Mouse (Mus musculus): ENCODE measurements around the gene Paqr9. TPM values are rescaled to one million over a fixed set of nuclear protein-coding genes. Genes with fewer than 3 reads are reported as not detected.
A peak's percentile ranks its signal among the peaks of the same experiment; 100 is the strongest.

Paqr9 gene
- polyA plus RNA-seq, 1 experiment: 39.3 TPM

DNA sequence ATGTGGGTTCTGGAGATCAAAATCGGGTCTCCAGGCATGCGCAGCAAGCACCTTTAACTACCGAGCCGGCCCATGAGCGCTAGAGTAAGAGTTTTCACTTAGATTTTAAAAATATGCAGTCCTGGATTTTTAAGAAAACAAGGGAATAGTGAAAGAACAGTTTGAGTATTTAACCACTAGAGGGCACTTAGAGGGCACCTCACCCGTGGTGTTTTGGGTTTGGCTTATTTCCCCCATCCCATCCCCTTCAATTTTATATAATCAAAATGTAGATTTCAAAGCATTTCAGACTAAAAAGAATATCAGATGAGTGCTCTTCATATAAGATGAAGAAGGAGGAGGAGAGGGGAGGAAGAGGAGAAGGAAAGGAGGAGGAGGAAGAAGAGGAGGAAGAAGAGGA is 25.6 kb upstream of the Paqr9 start:
- Histone ChIP-seq H3K4me1 (ENCODE audit: control insufficient read depth, insufficient read depth, insufficient read length, low read length) (no peaks in the 10 kb centered on the region), H3K4me3 (ENCODE audit: insufficient read depth, low read depth, low read length) (no peak overlapping the region), H3K27ac (replicated peaks; ENCODE audit: low read depth, low read length) (no peak overlapping the region)

DNA sequence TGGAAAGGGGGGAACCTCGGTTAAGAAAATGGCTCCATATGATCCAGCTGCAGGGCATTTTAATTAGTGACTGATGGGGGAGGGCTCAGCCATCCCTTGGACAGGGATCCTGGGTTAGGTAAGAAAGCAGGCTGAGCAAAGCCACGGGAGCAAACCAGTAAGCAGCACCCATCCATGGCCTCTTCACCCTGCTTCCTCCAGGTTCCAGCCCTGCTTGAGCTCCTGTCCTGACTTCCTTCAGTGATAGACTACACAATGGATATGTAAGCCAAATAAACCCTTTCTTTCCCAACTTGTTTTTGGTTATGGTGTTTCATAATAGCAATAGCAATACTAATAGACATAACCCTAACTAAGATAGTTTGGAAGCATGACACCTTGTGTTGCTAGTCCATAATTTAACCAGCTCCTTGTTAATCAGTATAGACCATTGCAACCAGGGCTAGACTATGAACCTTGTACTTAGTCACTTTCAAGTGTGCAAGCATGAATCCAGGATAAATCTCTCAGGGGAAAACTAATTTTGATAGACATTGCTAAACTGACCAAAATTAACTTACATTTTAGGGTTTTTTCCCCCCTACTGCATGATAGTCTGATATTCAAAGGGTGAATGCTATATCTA is 20.2 kb upstream of the Paqr9 start:
- H3K4me1 ChIP-seq (ENCODE audit: control insufficient read depth, insufficient read depth, insufficient read length, low read length): no peaks in the 10 kb centered on the region
- no peak overlapping the region for H3K4me3 ChIP-seq (ENCODE audit: insufficient read depth, low read depth, low read length)
- no peak overlapping the region for H3K27ac ChIP-seq (replicated peaks; ENCODE audit: low read depth, low read length)

DNA sequence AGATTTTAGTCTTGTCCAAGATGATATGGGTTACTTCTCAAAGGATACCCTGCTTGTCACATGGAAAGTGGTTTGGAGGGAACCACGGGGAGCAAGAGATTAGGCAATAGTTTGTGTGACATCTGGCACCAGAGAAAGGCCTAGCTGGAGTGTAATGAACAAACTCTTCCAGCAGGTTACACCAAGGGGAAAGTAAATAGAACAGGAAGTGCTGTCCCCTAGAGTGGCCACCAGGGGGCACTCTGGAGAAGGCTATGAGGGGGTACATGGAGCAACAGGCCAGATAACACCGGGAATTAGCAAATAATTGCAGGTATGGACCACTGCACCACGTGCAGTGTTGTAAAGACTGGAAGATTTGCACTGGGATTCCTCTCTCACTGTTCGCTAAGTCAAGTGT is 19.0 kb upstream of the Paqr9 start:
- Histone ChIP-seq H3K27ac (replicated peaks; ENCODE audit: low read depth, low read length) (no peak overlapping the region), H3K4me1 (ENCODE audit: control insufficient read depth, insufficient read depth, insufficient read length, low read length) (no peaks in the 10 kb centered on the region), H3K4me3 (ENCODE audit: insufficient read depth, low read depth, low read length) (no peak overlapping the region)

DNA sequence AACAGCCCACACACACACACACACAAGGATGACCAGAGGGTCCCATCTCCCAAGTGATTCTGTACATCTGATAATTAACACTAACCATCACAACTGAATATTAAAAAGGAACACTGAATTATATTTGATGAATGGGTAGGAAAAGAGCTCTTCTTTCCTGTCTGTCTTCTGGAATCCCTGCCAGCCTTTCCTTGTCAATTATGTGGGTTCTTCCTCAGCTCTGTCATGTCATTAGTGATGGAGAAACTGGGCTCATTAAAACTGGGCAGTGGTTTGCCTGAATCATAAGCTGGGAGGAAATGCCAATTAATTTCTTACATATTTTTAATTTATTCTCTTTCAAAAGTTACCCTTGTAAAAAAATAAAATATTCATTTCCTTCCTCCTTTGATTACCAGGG is 18.2 kb upstream of the Paqr9 start:
- Histone ChIP-seq H3K4me3 (ENCODE audit: insufficient read depth, low read depth, low read length) (no peak overlapping the region), H3K27ac (replicated peaks; ENCODE audit: low read depth, low read length) (no peak overlapping the region), H3K4me1 (ENCODE audit: control insufficient read depth, insufficient read depth, insufficient read length, low read length) (no peaks in the 10 kb centered on the region)

DNA sequence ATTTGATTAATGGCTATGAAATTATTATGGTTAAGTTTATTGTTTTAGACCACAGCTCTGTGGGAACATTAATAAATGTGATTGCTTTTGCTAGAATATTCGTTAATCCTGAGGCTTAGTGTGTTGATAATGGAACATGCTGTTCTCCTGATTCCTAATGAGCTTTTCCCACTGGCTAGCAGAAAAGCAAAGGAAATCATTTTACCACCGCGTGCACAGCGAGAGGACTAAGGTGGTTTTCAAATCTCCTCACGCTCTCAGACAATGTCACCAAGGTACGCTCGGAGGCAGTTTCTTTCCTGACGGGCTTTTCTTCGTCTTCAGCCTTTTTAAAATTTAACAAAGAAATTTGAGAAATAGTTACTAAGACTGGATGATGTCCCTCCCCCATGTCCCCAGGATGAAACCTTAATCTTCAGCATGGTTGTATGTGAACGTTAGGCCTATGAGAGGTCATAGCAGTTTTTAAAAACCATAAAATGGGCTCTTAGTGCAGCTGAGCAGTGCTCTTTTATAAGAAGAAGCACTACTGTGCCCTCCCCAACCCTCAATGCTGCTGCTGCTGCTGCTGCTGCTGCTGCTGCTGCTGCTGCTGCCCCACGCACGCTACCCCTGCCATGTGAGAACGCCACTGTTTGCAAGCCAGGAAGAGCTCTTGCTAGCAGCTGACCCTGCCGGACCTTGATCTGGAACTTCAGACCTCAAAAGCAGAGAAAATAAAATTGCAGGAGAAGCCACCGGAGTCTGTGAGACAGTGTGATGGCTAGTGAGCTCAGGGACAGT is 17.6 kb upstream of the Paqr9 start:
- no peak overlapping the region for H3K4me3 ChIP-seq (ENCODE audit: insufficient read depth, low read depth, low read length)
- H3K27ac ChIP-seq (replicated peaks; ENCODE audit: low read depth, low read length): no peak overlapping the region
- H3K4me1 ChIP-seq (ENCODE audit: control insufficient read depth, insufficient read depth, insufficient read length, low read length): no peaks in the 10 kb centered on the region

DNA sequence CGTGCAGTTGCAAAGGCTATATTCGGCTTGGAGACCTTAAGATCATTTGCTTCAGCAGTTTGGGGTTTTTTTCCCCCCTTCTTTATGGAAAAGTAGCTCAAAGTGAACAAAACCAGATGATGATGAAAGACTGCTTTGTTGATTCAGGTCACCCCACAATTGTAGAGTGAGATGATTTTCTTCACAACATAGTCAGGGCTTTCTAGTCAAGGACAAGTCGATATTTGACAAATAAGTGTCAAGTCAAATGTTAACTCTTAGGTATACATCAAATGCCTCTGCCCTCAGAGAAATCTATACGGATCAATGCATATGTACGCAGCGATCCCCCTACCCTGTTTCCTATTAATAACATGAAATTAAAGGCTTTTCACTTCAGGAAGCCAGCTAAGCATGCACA is 17.0 kb upstream of the Paqr9 start:
- H3K27ac ChIP-seq (replicated peaks; ENCODE audit: low read depth, low read length): no peak overlapping the region
- H3K4me3 ChIP-seq (ENCODE audit: insufficient read depth, low read depth, low read length): no peak overlapping the region
- no peaks in the 10 kb centered on the region for H3K4me1 ChIP-seq (ENCODE audit: control insufficient read depth, insufficient read depth, insufficient read length, low read length)

DNA sequence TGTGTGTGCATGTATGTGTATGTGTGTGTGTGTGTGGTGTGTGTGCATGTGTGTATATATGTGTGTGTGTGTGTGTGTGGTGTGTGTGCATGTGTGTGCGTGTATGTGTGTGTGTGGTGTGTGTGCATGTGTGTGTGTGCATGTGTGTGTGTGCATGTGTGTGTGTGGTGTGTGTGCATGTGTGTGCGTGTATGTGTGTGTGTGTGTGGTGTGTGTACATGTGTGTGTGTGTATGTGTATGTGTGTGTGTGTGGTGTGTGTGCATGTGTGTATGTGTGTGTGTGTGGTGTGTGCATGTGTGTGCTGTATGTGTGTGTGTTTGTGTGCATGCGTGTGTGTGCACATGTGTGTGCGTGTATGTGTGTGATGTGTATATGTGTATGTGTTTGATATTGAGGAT is 14.9 kb upstream of the Paqr9 start:
- no peaks in the 10 kb centered on the region for H3K4me1 ChIP-seq (ENCODE audit: control insufficient read depth, insufficient read depth, insufficient read length, low read length)
- no peak overlapping the region for H3K27ac ChIP-seq (replicated peaks; ENCODE audit: low read depth, low read length)
- H3K4me3 ChIP-seq (ENCODE audit: insufficient read depth, low read depth, low read length): no peak overlapping the region

DNA sequence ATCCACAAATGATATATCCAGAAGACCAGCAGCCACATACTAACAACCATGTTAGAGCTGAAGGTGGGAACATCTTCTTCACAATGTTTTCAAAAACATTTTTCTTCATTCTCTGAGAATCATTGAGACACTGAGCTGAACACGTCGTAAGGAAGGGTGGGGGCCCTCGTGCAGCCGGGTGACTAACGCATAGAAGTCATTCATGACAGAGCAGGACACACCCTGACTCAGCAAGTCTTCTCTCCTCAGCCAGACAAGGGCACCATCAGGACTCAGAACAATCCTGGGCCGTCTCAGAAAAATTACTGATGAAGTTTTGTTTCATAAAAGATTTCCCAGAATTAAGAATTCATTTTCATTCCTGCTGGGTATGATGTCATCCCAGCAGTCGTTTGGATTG is 12.8 kb upstream of the Paqr9 start:
- Histone ChIP-seq H3K4me1 (ENCODE audit: control insufficient read depth, insufficient read depth, insufficient read length, low read length) (peaks cover 3% of the 10 kb centered on the region; the same call in 1 of the 2 replicates), H3K27ac (replicated peaks; ENCODE audit: low read depth, low read length) (no peak overlapping the region), H3K4me3 (ENCODE audit: insufficient read depth, low read depth, low read length) (no peak overlapping the region)

DNA sequence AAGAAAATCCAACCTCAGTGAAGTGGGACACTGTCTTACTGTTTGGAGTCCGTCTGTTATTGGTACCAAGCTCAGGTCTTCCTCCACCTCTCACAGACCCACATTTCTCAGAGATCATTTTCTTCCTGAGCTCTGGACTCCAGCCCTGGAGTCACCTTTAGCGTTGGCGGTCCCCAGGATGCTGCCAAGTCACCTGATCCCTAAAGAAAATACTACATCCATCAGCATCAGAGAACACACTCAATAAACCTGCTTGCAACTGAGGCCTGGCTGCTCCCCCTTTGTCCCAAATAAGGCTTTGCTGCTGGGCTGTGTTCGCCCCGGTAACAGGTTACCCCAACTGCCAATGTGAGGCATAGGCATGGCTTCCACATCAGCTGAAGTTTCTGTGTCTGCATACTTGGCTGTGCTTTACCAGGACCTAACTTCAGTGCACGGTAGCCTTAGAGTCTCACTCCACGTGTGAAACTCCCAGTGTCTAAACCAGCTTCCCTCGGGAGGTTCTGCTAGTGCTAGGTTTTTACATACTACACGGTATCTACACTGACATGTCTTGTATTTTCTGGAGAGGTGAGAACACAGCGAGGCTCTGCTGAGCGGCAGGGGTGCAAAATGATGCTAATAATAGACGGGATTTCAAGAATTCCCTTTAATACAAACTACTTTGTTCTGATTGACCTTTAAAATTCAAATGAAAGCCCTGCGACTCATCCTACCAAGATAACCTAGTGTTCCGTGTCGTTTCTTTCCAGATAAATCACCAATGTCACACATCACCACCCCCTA is 9.6 kb upstream of the Paqr9 start:
- peaks cover 3% of the 10 kb centered on the region; the same call in 1 of the 2 replicates for H3K4me1 ChIP-seq (ENCODE audit: control insufficient read depth, insufficient read depth, insufficient read length, low read length)
- no peak overlapping the region for H3K4me3 ChIP-seq (ENCODE audit: insufficient read depth, low read depth, low read length)
- no peak overlapping the region for H3K27ac ChIP-seq (replicated peaks; ENCODE audit: low read depth, low read length)

DNA sequence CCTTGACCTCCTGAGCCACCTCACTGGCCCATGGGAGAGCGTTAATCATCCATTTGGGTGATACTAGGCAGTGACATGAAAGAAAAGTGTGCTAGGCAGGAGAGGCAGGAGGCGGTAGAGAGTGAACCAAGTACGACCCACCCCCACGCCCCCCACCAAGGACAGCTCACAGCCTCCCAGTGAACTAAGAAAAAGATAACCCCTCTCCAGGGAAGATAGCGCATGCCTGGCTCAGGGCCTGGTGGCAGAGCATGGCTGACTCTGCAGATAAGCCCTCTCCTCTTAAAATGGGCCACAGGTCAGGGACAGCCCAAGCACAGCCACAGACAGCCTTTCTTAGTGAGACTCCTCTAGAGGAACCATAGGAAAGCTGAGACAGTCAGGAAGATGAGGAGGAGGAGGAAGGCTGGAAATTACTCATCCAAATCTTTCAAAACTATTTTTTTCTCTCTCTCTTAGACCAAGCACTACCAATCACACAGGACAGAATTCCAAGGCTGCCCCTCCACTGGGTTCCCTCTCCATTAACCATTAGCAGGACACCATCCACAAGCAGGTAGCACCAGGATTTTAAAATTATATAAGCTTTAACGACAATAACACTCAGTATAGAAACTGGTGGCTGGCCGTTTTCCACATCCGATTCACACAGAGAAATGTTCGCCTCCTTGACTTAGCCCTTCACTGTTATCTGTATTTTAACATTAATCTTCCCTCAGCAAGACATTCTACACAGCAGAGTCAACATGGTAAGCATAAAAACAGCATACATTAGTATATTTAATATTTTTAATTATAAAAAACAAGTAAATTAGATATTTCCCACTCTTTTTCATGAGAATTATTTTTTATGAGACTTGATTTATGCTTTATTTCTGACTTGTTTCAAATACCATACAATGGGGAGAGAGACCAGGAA is 8.3 kb upstream of the Paqr9 start:
- Histone ChIP-seq H3K4me3 (ENCODE audit: insufficient read depth, low read depth, low read length) (no peak overlapping the region), H3K27ac (replicated peaks; ENCODE audit: low read depth, low read length) (no peak overlapping the region), H3K4me1 (ENCODE audit: control insufficient read depth, insufficient read depth, insufficient read length, low read length) (peaks cover 6% of the 10 kb centered on the region; the same call in 1 of the 2 replicates)

DNA sequence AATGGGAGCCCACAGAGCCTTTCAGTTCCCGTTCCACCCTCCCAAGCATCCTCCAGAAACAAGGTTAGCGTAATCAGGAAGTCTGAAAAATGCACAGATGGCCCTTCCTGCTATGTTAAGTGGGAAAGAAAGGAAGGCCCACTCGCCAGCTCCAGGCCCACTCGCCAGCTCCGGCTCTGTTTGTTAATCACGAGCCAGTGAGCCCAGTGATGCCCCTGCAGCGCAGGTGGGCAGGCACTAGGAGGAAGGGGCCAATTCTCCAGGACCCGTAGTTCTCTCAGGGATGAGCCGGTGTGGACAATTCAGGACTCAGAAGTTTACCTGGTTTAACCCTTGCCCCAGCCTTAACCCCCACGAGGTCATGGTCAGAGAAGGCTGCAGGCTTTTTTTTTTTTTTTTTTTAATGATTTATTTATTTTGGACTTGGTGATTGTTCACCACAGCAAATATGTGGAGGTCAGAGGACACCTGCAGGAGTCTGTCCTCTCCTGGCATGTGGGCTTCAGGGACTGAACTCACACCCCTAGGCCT is 7.2 kb upstream of the Paqr9 start:
- no peak overlapping the region for H3K4me3 ChIP-seq (ENCODE audit: insufficient read depth, low read depth, low read length)
- peaks cover 12% of the 10 kb centered on the region; the same call in 1 of the 2 replicates for H3K4me1 ChIP-seq (ENCODE audit: control insufficient read depth, insufficient read depth, insufficient read length, low read length)
- no peak overlapping the region for H3K27ac ChIP-seq (replicated peaks; ENCODE audit: low read depth, low read length)

DNA sequence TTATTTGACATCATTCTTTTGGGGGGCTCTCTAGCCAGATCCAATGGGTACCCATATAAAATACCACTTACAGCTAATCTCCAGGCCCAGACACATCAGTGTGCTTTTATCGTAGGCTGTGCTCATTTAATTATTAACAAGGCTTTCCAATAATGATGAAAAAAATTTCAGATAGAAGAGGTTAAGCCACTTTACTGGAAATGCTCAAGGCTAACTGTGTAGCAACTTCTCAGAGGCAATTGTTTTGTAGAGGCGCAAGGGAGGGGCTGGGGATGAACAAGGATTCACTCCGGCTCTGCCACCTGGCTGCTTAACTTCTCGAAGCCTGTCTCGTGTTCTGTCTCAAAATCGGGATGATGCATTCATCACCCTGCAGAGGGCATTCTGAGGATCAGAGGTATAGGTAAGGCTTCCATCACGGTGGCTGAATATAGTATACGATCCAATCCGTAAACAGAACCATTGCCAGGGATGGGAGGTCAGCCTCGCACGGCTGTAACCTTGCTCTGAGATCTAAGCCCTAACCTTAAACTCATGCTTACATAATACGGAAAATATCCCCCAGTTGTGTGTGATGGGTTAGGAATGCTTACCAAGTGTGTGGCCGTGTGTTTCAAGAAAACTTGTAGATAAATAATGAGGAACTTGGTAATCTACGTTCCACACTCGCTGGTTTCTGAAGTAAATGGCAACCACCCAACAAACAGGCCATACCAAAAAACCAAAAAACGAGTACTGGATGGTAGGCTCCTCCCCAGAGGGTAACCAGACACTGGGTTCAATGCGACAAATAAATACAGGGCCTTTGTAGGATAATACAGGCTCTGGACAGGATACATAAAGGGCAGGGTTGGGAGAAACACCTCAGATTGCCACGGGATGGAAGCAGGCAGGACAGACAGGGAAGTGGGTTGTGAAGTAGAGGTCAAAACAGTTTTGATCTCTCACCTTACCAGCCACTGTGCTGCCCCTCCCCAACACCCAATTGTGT is 4.9 kb upstream of the Paqr9 start:
- Histone ChIP-seq H3K27ac (replicated peaks; ENCODE audit: low read depth, low read length) (peak overlapping the region; percentile 60; the same call in 1 of the 2 replicates), H3K4me3 (ENCODE audit: insufficient read depth, low read depth, low read length) (no peak overlapping the region), H3K4me1 (ENCODE audit: control insufficient read depth, insufficient read depth, insufficient read length, low read length) (peaks cover 12% of the 10 kb centered on the region; the same call in 1 of the 2 replicates)

DNA sequence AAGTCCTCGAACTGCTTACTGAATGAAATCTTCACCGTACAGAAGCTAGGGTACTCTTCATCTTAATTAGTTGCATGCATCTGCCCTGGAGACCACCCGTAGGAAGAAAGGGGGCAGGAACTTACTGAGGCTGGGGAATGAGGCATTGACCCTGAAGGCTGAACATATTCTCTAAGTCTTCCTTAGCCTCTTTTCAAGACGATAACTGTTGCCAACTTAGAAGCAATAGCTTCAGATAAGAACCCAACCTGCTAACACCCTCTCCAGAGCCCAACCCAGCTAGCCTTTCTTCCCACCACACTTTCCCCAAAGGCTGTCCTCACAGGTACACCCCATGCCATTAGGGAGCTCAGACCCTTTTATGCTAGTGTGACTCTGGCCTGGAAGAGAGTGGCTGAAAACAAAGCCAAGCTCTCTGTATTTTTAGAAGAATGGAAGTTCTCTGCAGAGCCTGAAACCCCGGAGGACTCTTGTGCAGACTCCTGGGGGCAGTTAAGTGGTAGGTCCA is 4.2 kb upstream of the Paqr9 start:
- H3K27ac ChIP-seq (replicated peaks; ENCODE audit: low read depth, low read length): peak overlapping the region; percentile 60
- peaks cover 12% of the 10 kb centered on the region; the same call in 1 of the 2 replicates for H3K4me1 ChIP-seq (ENCODE audit: control insufficient read depth, insufficient read depth, insufficient read length, low read length)
- H3K4me3 ChIP-seq (ENCODE audit: insufficient read depth, low read depth, low read length): no peak overlapping the region
